Mouse (Mus musculus) layer of hippocampus, adult 18-20 months (tissue): ENCODE data around the gene Pum2. TPM values are rescaled to one million over a fixed set of nuclear protein-coding genes. Genes with fewer than 3 reads are reported as not detected.
"Not testable (repeated sequence)": the region's sequence is repeated elsewhere in the genome, so short reads cannot be mapped to it uniquely, and the experiment has no call there.

Source experiments
- DNase-seq, 2 experiments: peaks; one replicate each; pipeline ENCODE4 v3.0.0; 2022; ENCODE audit warnings: low spot score in 2 of 2
- total RNA-seq, 2 experiments: library from RNA; stranded (reverse); gene quantifications; 2 replicates each; pipeline ENCODE4 v1.2.3; 2021

Pum2 gene
- total RNA-seq, 2 experiments from 2014 or later, result 195 to 211 TPM

GRCm38 (mm10) chr12:8667473-8668255 is 6.3 kb upstream of the Pum2 start:
- no peak for DNase-seq

- DNase-seq, result no peak
Observed at GRCm38 (mm10) chr12:8669421-8669820, 4.5 kb upstream of the Pum2 start.

- DNase-seq, result no peak
Observed at GRCm38 (mm10) chr12:8669846-8670245, 4.1 kb upstream of the Pum2 start.

- no peak for DNase-seq
Observed at GRCm38 (mm10) chr12:8673121-8673973, 587 bp upstream of the Pum2 start.

- peak; percentile 25 to 42 for DNase-seq
Observed at GRCm38 (mm10) chr12:8674377-8674864, 487 bp downstream of the Pum2 start.

- DNase-seq, result no peak
Observed at GRCm38 (mm10) chr12:8674891-8675341, 982 bp downstream of the Pum2 start.

GRCm38 (mm10) chr12:8675361-8675760 is 1.4 kb downstream of the Pum2 start:
- no peak for DNase-seq

GRCm38 (mm10) chr12:8676341-8676740 is 2.4 kb downstream of the Pum2 start:
- DNase-seq, result no peak

- DNase-seq, result no peak
Observed at GRCm38 (mm10) chr12:8677926-8678325, 4.0 kb downstream of the Pum2 start.

- DNase-seq, result no peak
Observed at GRCm38 (mm10) chr12:8684200-8684599, 10.3 kb downstream of the Pum2 start.

- no peak for DNase-seq
Observed at GRCm38 (mm10) chr12:8685036-8685435, 11.1 kb downstream of the Pum2 start.

GRCm38 (mm10) chr12:8689882-8690281 is 15.9 kb downstream of the Pum2 start:
- DNase-seq, result not testable (repeated sequence)

GRCm38 (mm10) chr12:8698895-8699294 is 25.0 kb downstream of the Pum2 start:
- DNase-seq, result peak in 1 of 2 experiments; percentile 65

- DNase-seq, result no peak
Observed at GRCm38 (mm10) chr12:8703988-8704387, 30.1 kb downstream of the Pum2 start.

GRCm38 (mm10) chr12:8708876-8709275 is 34.9 kb downstream of the Pum2 start:
- no peak for DNase-seq

GRCm38 (mm10) chr12:8712665-8713064 is 38.7 kb downstream of the Pum2 start:
- DNase-seq, result no peak

- no peak for DNase-seq
Observed at GRCm38 (mm10) chr12:8716093-8716492, 42.2 kb downstream of the Pum2 start.

GRCm38 (mm10) chr12:8726890-8727289 is 53.0 kb downstream of the Pum2 start:
- no peak for DNase-seq

- DNase-seq, result no peak
Observed at GRCm38 (mm10) chr12:8728739-8729138, 54.8 kb downstream of the Pum2 start.

- DNase-seq, result no peak
Observed at GRCm38 (mm10) chr12:8753654-8754053, 79.7 kb downstream of the Pum2 start.

GRCm38 (mm10) chr12:8754116-8754515 is 80.2 kb downstream of the Pum2 start:
- DNase-seq, result no peak

GRCm38 (mm10) chr12:8758029-8758428 is 84.1 kb downstream of the Pum2 start:
- DNase-seq, result no peak
